Mouse (Mus musculus) cerebellum, postnatal 14 days (tissue): ENCODE results near the gene Nyx.

Experiments
- DNase-seq, 2 experiments: peaks; one replicate each; pipeline ENCODE4 v3.0.0; 2021; ENCODE audit warnings: mixed read lengths in 2 of 2

Gene Nyx

GRCm38 (mm10) chrX:13494892-13495703 is 29.2 kb downstream of the Nyx start:
- no peak for DNase-seq

GRCm38 (mm10) chrX:13500284-13500683 is 34.4 kb downstream of the Nyx start:
- no peak for DNase-seq

- no peak for DNase-seq
Observed at GRCm38 (mm10) chrX:13502862-13503375, 37.0 kb downstream of the Nyx start.

- no peak for DNase-seq
Observed at GRCm38 (mm10) chrX:13504389-13504788, 38.5 kb downstream of the Nyx start.

- no peak for DNase-seq
Observed at GRCm38 (mm10) chrX:13506376-13506775, 40.5 kb downstream of the Nyx start.

GRCm38 (mm10) chrX:13513127-13513526 is 47.2 kb downstream of the Nyx start:
- DNase-seq: peak in 1 of 2 experiments; percentile 13

GRCm38 (mm10) chrX:13513864-13514263 is 48.0 kb downstream of the Nyx start:
- DNase-seq: no peak

GRCm38 (mm10) chrX:13516451-13516850 is 50.5 kb downstream of the Nyx start:
- no peak for DNase-seq

GRCm38 (mm10) chrX:13518019-13518418 is 52.1 kb downstream of the Nyx start:
- no peak for DNase-seq

GRCm38 (mm10) chrX:13518781-13519407 is 53.0 kb downstream of the Nyx start:
- no peak for DNase-seq

- no peak for DNase-seq
Observed at GRCm38 (mm10) chrX:13519408-13519783, 53.5 kb downstream of the Nyx start.

GRCm38 (mm10) chrX:13520566-13520965 is 54.7 kb downstream of the Nyx start:
- peak in 1 of 2 experiments; percentile 36 for DNase-seq

GRCm38 (mm10) chrX:13521288-13521687 is 55.4 kb downstream of the Nyx start:
- DNase-seq: no peak
